Mouse (Mus musculus): ENCODE measurements around the gene Kcnj4. TPM values are rescaled to one million over a fixed set of nuclear protein-coding genes. Genes with fewer than 3 reads are reported as not detected.

Gene Kcnj4
- total RNA-seq (2021), result under 1 TPM; 0.26 to 0.27 TPM
- long read RNA-seq, experiment 1, result 0 reads
- long read RNA-seq, experiment 2, result 0 reads

- no peak for DNase-seq
Observed at GRCm38 (mm10) chr15:79504707-79505452, at the start of gene Kcnj4. Gene Kcnj4 (minus strand): TSS chr15:79505241.

DNA sequence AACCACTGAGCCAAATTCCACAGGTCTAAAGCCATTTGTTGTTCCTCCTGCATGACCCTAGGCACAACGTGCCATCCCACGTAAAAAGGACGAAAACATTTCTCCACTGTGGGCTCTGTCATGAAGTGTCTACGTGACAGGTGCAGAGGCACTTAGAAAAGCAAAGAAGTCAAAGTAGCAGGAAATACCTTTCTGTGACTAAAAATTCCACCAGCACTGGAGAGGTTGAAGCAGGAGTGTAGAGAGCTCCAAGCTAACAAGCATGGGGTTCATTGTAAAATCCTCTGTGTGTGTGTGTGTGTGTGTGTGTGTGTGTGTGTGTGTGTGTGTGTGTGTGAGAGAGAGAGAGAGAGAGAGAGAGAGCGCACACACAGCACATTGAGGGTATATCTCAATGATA lies 47.5 kb upstream of the Kcnj4 start:
- DNase-seq, result no peak

DNA sequence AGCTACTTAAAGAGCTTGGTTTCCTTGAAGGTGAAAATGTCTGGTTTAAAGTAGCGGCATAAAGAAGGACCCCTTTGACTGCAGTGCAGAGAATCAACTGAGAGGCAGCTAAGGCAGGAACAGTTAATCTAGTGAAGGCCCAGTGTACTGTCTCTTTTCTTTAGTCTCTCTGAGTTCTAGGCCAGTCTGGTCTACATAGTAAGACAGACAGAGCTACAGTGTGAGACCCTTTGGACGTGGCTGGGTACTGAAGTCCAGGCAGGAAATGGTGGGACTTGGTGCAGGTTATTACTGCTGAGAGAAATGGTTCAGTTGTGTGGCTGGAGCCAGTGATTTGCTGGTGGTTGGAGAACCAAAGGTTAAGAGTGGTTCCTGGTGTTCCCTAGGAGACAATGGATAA lies 43.2 kb upstream of the Kcnj4 start:
- no peak for DNase-seq

DNA sequence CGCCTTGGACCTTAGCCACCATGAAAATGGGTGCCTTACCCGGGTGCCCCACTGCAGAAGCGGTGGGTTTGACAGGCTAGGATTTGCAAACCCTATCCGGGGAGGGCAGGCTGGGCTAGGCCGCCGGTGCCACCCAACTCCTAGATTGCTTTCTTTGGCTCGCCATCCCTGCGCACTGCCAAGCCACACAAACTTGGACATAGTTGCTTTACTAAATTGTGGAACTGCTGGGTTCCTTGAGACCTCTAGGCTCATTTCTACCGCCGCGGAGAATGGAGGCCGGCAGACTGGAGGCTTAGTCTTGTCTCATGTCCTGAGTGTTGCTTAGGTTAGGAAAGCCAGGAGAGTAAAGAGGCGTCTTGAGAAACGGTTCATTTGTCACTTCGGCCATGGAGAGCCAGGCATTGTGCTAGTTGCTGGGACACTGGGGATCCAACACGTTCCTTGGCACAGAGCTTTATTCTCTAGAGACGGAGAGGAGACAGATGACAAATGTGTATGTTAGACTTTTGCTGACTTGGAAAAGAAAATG lies 42.3 kb upstream of the Kcnj4 start:
- no peak for DNase-seq

DNA sequence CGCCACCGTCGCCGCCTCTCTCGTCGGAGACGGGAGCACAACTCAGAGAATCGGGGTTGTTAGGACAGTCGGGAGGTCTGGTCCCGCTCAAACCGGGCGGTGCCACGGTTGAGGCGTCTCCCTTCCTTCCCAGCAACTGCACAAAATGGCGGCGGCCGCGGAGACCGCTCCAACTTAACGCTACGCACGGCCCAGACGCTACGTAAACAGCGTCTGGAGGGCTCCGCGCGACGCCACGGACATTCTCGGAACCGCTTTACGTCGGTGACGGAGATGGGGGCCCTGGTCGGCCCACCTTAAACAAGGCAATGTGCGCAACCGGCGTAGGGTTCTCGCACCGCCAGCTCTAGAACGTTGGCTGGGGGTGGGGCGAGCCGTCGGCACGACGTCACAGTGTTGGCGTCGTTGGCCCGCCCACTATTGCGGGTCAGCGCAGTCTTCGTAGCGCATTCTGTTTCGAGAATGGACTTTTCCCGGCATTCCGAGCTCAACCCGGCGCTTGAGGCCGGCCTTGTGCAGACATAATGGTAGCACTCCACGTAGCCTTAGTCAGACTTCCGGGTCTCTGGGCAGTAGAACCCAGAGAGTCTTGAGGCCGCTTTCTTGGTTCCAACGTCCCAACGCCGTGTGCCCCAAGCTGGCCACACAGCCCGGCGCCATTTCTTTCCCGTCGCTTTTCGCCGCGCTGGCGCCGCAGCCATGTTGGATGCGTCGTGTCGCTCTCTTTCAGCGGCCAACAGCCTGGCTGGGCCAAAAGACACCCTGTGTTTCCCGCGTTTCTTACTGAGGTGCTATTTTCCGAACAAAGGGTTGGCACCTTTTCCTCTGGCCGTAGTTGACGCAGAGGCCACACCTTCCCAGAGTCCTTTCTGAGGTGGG lies 41.6 kb upstream of the Kcnj4 start, which contains the start of gene Ddx17:
TSS of gene Ddx17 (minus strand) at position 332 of the 879 bp plus-strand sequence.
- peak; percentile 98 for DNase-seq

GRCm38 (mm10) chr15:79545921-79546399 lies 40.9 kb upstream of the Kcnj4 start:
- peak; percentile 82 for DNase-seq

DNA sequence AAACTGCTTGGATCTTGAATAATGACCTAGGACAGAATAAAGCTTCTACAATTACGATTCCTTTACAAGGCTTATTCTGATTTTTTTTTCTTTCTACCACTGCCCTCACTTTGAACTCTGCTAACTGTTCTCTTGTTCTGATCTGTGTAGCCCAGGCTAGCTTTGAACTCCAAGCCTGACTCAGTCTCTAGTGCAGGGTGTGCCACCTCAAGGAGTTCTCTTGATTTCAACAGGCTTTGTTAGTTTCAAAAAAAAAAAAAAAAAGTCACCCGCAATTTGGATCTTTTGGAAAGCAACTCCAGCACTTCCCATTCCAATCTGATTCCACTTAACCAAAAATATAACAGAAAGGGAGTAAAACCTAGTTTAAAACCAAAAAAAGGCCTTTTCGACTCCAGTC lies 40.5 kb upstream of the Kcnj4 start:
- no peak for DNase-seq

DNA sequence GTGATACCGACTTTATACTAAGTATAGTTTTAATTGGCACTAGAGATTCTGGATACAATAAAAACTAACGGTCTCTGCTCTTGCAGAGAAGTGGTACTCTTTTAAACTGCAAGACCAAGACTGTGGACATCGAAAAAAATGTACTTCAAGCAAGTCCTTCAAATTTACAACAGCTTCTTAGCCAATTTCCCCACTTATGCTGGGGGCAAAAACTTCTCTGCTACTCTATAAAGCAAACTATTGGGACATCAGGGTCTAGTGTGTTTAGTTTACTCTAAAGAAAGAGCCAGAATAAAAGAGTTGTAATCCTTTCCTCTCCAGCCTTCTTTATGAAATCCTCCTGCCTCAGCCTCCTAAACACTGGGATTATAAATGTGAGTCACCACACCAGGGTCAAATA lies 38.9 kb upstream of the Kcnj4 start:
- DNase-seq, result no peak

DNA sequence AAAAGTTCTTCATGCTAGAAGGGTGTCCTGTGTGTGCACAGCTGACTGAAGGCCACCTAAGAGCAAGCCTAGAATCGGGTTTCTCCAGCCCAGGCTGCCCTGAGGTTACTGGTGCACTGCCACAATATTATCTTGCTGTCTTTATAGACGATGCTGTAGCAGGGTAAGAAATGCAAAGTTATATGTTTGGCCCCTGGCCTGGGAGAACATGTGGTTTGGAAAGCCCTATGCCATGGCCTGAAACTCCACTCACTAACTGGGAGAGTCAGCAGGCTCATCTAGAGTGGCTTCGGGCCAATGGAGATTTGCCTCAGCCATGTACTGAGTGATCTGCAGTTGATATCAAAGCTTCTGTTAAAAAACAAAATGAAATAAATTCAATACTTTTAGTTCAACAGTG lies 28.8 kb upstream of the Kcnj4 start:
- no peak for DNase-seq

- DNase-seq, result no peak
Observed at GRCm38 (mm10) chr15:79529935-79530334, 24.9 kb upstream of the Kcnj4 start.

DNA sequence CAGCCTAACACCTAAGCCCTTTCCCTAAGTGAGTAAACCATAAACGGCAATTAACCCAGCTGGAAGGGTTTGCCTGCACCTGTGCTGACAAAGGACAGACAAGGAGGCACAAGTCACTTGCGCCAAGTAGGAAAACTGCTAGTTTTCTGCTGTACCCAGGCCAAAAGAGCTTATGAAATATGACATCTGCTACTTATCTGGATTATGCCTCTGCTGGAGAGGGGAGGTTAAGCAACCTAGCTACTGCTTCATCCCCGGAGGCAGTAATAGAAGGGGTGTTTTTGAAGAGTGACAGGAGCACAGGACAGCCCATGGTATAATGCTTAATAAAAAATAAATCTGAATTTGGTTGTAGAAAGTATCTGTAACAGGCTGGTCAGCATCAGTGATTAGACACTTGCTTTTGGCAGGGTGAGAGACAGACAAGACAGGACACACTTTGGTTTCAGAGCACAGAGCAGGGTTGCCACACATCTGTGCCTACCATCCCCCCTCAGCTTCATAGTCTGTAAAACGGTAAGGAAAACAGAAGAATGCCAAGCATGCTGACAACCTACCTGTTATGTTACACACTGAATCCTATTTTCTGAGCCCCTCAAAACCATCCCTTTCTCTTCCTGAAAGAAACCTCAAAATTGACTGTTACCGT lies 23.1 kb upstream of the Kcnj4 start:
- no peak for DNase-seq

GRCm38 (mm10) chr15:79527192-79527591 lies 22.2 kb upstream of the Kcnj4 start:
- no peak for DNase-seq

GRCm38 (mm10) chr15:79525979-79526768 lies 21.1 kb upstream of the Kcnj4 start:
- DNase-seq, result no peak

DNA sequence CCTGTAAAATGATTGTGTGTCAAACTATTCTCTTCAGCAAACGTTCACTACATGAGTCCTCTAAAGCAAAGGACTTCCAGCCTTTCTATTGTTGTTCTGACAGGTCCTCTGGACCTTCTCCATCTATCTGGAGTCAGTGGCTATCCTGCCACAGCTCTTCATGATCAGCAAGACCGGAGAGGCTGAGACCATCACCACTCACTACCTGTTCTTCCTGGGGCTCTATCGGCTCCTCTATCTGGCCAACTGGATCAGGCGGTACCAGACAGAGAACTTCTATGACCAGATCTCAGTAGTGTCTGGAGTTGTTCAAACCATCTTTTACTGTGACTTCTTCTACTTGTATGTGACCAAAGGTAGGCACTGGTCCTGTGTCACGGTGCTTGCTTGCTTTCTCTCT lies 20.5 kb upstream of the Kcnj4 start:
- no peak for DNase-seq

DNA sequence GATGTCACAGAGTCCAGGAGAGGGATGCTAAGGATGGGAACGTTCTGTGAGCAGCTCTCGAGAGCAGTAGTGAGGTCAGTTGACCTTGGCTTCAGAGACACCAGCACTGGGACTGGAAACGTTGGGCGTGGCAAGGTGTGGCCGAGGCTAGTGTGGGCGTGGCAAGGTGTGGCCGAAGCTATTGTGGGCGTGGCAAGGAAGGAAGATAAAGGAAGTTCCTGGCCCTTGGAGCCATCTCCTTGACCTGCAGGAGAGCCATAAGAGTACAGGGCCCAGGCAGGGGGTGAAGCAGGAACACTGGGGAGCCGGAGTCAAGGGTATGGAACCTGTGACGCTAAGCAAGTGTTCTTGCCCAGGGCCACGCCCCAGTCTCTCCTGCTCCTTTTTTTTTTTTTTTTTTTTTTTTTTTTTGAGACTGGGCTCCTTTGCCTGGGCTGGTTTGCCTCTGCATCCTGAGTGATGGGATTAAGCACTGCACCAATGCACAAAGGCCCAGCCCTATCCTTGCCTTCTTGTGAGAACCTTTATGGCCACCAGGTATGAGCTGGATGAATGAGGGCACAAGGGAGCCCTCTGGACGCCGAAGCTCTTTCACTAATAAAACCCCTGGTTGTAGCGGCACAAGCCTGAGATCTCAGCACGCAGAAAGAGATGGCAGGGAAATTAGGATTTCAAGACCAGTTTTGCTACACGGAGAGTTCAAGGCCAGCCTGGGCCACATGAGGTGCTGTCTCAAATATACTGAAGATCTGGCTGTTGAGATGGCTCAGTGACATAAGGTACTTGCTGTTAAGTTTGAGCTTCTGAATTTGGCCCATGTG lies 14.6 kb upstream of the Kcnj4 start:
- no peak for DNase-seq

DNA sequence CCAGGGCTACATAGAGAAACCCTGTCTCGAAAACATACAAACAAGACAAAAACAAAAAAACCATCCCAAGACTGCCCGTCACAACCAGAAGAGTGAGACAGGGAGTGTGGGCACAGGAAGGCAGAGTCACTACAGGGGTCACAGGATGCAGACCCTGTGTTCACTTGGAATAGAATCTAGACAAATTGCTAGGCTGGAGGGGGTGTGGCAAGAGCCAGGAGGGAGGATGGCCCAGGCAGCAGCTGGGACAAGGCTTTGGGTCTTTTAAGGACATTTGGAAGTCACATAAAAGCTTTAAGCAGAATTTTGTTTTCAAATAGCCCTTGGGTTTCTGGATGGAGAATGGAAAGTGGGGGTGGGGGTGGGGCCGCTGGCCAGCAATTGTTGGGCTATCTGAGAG lies 13.5 kb upstream of the Kcnj4 start:
- DNase-seq, result no peak

DNA sequence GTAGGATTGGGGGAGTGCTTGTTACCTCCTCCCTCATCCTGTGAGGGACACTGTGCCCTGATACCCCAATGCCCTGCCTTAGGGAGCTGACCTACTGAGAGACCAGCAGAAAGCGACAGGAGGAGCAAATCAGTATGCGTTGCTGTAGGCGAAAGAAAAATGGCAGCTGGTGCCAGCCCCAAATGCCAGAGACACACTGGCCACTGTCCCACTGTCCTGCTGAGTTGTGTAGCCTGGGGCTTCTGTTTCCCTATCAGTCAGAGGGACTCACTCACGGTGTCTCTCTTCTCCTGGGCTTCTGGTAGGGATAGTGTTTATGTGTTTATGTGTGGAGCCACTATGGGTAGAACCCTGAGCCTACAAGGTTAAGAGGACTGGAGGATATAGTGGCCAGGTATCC lies 12.7 kb upstream of the Kcnj4 start:
- DNase-seq, result no peak

GRCm38 (mm10) chr15:79516171-79517096 lies 11.4 kb upstream of the Kcnj4 start, which contains the start of gene Kdelr3:
Gene Kdelr3 (plus strand): TSS chr15:79516411.
- DNase-seq, result peak; percentile 90

DNA sequence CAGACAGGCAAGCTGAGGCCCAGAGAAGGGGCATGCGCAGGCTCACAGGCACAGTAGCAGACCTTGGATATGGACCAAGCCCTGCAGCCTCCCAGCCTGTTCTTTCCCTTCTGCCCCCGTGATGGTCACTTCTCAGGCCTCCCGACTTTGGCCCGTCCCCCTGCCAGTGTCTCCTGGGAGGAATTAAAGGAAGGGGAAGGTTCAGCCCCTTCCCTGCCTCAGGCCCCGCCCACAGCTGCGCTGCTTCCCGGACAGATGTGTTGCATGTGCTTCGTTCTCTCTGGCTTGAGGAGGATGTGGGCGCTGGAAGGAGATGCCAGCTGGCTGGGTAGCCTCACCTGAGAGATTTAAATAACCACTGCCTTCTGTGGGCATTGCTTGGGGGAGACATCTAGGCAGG lies 8.9 kb upstream of the Kcnj4 start:
- DNase-seq, result peak; percentile 50

All from gastrocnemius, postnatal 10 days (tissue).